Mouse (Mus musculus): ENCODE data around the gene Pyroxd1.
A peak's percentile ranks its signal among the peaks of the same experiment; 100 is the strongest.
"Not testable (repeated sequence)": the region's sequence is repeated elsewhere in the genome, so short reads cannot be mapped to it uniquely, and the experiment has no call there.

The Pyroxd1 gene

DNA sequence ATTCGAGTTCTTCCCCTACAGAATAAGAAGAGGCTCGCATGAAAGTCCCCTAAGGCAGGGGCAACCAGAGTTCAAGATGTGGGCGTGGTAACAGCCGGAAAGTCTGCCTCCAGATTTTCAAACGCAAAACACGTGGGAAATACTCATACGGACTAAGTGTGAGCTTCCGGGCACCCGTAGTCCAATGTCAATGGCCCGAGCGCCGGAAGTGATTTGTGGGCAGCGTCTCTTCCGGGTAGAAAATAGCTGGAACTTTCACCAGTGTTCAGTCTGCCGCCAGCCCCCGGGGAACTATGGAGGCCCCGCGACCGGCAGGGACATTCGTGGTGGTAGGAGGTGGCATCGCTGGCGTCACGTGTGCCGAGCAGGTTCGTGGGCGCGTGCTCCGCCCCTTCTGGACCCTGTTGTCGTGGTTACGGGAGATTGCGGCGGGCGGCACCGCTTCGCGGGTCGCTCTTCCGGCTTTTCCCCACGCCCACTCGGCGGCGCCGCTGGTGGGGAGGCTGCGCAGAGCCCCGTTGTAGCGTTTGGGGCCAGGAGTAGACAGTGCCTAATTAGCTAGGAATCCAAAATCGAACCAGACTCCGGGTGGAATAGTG, at the start of gene Pyroxd1:
Pyroxd1 (plus strand) TSS at position 215 of the 599 bp plus-strand sequence.
- peak; percentile 87 for DNase-seq

DNA sequence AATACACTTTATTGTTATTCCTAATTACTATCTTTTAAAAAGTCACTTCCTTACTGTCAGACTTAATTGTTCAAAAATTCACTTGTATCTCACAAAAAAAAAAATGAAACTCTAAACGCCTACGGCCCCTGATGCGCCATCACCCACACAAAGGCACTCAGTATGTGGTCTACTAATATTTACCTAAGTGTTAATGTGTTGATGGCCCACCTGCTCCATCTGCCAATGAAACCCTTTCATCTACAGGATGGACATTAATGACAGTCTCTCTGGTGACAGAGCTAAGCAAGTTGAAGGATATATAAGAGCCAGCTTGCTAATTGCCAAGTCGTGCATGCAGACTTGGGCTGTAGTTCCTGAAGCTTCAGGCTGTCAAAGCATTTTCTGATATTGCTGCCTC, 47.4 kb upstream of the Pyroxd1 start, which contains the start of gene Iapp:
Iapp (plus strand) TSS at position 326 of the 400 bp plus-strand sequence.
- no peak for DNase-seq

DNA sequence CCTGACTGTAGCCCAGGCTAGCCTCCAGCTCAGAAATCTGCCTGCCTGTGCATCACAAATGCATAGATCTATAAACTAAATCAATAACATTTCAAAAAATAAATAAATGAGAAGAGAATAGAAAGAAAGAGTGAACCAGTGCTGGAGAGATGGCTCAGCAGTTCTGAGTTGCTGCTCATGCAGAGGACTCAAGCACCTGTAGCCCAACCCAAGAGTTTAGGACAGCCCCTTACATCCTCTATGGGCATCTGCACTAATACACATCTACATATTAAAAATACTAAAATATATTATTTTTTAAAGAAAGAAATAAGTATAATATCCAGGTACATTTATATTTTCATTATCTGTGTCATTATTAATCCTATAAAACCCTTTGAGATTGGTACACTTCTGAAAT, 40.4 kb upstream of the Pyroxd1 start:
- no peak for DNase-seq

DNA sequence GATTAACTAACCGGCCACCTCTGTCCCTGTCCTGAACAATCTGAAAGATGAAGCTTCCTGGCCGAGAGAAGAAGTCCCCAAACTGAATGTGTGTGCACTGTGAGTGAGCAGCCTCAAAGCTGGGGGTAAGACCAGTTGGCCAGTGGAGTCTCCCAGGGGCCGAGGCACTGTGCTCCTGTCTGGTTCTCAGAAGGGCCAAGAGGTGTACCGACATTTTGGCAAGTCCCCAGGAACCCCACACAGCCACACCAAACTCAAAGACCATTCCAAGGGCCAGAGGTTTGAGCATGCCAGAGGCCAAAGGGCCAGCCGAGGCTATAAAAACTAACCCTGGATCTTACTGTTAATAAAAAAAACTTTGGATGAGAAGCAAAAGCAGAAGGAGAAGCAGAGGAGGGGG, 31.2 kb upstream of the Pyroxd1 start:
- no peak for DNase-seq

DNA sequence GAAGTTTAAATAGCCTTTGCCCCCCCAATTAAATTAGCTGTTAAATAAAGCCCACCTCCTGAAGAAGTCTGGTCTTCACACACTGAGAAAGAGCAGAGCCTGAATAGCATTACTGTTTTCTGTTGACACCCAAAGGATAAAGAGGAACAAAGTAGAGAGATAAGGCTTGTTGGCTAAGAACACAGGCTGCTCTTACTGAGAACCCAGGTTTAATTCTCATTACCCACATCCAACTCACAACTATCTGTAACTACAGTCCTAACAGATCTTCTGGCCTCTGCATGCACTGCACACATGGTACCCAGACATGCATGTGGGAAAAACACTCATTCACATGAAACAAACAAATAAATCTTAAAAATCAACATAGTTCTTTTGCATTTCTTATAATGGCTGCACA, 28.3 kb upstream of the Pyroxd1 start:
- no peak for DNase-seq

DNA sequence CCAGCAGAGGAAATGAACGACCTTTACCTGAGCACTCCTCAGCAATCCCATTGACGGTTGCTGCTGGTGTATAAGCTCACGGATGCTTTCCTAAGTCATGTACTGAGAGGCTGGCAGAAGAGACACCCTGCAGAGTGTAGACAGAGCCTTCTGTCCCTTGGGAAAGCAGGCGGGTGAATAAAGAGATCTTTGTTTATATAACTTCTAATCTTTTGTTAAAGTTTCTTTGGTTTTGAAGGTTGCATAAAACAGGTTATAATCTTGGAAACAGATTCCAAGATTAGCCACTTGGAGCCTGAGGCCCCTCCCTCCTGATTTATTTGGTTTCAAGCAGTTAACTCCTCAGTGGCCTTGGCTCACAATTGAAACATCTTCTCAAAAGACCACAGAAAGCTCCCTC, 22.6 kb upstream of the Pyroxd1 start, which contains the start of gene Slco1a5:
Slco1a5 (minus strand) TSS at position 101 of the 400 bp plus-strand sequence.
- DNase-seq = no peak

DNA sequence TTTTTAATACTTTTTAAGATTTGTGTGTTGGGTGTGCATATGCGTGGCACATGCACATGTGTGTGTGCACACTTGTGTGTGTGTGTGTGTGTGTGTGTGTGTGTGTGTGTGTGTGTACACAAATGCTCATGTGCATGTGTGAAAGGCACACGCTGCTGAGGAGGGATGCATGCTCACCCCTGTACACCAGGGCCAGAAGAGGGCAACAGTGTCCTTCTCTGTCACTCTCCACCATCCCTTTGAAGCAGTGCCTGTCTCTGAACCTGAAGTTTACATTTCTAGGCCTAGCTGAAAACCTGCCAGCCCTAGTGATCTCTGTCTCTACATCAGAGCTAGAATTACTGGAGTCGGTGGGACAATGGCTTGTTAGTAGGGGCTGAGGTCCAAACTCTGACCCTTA, 18.9 kb upstream of the Pyroxd1 start:
- DNase-seq = no peak

DNA sequence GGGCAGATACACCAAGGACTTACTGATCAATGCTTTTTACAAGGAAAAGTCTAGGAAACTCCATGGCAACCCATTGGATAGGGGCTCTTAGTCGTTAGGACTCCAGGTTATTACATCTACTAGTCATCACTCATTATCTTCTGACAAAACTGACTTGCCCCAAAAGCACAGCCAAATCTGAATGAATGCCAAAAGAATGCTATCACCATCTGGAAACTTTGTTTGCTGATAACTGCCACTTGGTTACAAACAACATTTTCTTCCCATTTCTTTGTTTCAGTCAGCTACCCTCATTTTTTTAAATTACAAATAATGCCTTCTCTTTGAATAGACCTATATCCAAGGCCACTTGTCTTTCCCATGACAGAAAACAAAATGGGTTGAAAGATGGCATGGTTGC, 16.3 kb upstream of the Pyroxd1 start:
- no peak for DNase-seq

DNA sequence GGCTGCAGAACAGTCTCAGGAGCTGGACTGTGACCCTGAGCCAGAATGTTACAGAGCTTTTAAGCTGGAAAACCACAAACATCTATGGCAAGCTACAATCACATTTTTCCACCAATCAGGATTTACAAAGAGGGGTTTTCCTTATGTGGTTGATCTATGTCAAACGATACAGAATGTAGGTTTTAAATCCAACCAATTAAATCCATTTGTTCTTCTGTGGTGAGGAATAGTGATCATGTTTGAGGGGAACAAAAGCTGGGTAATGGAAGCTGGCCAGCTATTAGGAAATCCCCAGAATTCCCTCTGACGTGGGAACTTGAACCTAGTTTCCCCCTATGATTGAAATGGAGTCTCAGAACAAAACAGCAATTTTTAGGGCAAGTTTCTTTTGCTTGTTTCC, 6.5 kb upstream of the Pyroxd1 start:
- no peak for DNase-seq

DNA sequence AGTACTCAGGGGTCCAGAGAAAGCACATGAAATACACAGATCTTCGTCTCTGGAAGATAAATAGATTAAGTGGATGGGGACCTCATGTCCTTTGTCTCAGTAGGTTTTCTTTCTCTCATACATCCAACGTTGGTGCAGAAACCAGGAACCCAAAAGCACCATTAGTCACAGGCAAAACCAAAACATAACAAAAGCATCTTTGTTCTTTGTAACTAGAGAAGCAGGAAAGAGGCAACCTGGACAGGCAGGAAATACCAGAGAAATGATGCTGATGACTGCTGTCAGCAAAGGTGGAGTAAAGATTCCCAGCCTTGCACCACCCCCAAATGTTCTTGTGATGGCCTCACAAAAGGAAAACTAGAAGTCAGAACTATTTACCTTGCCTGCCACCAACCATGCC, 5.9 kb upstream of the Pyroxd1 start:
- no peak for DNase-seq

DNA sequence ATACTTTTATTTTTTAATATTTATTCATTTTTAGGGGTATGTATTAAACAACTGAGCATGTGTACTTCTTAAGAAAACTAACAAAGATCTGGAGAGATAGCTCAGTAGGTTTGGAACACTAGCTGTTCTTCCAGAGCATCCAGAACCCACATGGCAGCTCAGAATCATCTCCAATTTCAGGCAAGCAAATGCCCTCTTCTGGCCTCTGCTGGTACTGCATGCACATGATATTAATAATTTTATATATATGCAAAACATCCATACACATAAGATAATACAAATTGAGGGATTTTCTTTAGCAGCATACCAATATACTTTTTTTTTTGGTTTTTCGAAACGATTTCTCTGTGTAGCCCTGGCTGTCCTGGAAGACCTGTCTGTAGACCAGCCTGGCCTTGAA, 1.9 kb upstream of the Pyroxd1 start:
- peak; percentile 42 for DNase-seq

DNA sequence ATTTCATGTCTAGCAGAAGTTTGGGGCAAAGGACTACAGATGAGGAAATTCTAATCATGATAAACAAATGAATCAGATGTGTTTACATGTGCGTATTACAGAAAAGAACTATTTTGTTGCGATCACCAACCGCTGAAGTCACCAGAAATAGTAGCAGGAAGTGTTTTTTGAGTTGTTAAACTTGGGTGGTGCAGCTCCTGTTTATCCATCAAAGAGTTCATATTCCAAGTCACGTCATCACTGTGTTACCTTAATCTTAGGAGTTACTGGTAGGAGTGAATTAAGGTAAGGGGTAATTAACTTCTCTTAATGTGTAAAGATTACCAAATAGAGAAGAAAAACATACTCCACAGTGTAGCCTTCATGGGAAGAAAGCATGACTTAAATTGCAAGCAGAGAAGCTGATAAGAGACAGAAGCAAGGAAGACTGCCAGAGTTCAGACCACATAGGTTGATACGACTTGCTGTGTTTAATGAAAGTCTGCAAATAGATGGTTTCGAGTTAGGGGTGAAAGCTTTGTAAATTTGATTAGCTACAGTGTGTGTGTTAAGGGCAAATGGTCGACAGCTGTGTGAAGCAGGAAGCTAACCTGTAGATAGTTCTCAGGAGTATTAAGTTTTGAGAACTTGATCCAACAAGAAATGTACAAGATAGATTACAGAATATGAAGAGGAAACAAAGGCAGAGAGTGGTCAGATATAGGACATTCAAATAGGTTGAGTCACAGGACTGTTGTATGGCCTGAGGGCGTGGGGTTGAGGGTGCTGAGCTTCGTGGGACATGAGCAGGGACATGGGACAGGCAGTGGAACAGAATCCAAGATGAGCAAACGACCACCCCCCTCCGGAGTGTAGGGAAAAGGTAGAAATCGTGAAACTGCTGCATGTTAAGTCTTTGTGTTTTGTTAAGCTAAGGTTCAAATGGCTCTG, 992 bp downstream of the Pyroxd1 start:
- no peak for DNase-seq

DNA sequence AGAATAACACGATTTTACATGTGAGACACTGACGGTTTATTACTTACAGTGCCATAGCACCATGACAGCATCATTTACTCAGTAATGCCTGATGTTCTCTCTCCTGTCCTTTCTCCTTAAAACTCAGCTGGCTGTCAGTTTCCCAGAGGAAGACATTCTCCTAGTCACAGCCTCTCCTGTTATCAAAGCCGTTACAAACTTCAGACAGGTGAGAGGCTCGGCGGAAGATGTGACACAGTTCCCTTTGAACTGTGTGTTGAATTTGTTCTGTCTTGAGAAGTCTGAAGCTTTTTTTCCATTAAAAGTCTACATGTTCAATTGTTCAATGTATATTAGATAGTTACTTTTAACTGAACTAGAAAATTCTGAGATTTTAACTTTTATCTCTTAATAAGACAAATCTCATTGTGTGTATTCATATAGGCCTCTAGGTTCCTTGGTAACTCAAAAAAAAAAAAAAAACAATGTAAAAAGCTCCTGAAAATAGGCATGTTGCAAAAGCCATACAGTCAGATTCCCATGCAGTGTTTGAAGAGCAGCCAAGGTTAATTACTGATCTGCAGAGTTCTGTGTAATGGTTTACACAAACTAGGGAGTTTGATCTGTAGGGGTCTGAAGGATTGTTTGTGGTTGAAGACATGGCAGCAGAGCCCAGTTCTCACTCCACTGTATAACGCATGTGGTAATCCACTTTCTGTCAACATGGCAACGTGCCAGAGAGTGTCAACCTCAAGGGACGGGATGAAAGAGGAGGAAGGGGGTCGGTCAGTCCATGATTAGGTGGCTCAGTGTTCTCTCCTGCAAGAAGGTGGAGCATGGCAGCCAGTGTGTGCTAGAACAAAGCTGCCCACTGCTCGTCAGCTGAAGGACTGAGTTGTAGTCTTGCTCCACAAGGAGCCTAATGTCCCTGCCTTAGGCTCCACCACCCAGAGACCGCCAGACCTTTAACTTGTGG, 2.3 kb downstream of the Pyroxd1 start:
- DNase-seq = no peak

DNA sequence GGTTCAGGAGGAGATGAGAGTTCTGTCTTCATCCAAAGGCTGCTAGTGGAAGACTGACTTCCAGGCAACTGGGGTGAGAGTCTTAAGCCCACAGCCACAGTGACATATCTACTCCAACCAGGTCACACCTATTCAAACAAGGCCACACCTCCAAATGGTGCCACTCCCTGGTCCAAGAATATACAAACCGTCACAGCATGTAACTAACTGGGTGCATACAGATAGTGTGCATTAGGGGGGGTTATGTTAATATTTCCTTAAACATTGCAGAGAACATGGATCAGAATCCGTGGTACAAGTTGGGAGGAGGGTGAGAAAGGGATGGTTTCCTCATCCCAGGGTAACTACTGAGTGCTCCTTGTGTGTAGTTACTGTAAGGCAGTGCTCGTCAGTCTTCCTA, 6.6 kb downstream of the Pyroxd1 start:
- DNase-seq = not testable (repeated sequence)

DNA sequence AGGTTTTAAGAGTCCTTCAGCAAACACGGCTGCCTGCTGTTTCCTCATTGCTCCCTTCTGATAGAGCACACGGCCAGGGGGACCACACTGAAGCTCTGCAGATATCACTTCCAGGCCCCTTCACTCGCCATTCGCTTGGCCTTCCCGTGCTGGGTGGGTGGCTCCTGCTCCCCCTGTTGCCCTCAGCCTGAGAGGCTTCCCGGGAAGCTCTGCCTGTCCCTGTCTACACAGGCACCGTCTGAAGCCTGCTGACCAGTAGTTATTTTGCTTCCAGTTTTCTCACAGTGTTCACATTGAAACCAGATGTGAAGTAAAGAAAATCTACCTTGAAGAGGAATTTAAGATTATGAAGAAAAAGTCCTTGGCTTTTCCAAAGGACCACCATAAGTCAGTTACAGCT, 11.7 kb downstream of the Pyroxd1 start:
- no peak for DNase-seq

DNA sequence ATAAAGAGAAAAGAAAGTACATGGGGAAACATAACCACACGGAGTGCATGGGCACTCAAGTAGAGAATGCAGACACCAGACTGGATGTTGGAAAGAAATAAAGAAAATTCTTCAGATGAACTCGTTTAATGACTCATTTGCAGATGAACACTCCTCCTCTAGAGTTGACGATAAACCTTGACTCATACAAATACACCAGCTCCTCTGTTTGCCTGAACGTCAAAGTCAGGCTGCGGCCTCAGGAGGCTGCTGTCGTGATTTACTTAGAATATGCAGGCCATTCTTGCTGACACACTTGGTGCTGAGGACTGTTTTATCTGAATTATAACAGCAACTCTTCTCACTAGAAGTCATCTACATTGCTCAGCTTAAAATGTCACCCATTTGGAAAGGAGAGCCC, 16.6 kb downstream of the Pyroxd1 start:
- no peak for DNase-seq

DNA sequence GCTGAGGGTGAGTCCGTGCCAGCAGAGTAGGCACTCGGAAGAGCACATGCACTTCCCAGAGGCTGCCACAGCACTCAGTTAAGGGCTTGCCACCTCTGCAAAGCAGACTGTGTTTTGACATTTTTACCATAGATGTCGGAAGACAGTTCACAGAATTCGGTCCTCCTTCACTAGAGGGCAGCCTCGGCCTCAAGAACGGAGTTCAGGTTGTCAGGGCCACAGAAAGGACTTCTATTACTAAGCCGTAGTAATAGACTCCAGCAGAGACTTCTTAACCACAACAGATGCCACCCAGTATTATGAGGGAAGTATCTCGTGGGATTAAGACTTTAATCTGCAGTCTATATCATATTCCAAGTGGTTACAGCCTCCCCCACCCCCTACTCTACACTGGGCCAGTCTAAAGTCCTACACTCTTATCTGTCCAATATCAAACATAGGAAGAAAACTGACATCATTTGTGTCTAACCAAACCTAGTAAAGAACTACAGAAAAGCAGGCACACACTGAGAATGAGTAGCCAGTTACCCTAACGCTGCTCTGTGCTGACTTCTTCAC, 17.6 kb downstream of the Pyroxd1 start:
- DNase-seq = no peak

DNA sequence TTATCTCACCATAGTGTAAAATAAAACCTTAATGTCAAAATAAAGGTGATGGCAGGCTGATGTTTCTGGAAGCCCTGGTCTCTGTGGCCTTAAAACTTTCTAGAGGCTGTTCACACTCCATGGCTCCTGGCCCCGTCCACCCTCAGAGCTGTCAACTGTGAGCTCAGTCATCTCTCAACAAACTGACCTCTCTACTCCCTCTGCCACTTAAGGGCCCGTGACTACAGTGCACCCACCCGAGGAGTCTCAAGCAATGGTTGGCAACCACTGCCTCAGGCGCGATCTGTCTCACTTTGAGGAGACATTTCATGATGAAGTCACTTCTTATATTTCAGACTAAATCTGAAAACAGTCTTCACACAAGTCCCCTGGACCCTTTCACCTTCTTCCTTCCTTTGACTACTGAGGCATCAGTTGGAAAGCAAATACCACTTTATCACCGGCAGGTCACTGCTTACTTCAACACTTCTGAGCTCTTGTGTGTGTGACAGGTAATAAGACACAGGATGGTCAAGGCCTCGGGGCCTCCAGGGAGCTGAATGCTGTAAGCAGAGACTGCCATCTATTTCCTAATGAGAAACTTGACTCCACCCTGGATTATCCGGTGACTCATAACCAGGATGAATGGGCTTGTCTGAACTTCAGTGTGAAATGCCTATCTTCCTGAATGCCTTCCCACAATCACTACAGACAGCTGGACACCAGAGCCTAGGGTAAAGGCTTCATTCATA, 20.5 kb downstream of the Pyroxd1 start:
- DNase-seq = no peak

DNA sequence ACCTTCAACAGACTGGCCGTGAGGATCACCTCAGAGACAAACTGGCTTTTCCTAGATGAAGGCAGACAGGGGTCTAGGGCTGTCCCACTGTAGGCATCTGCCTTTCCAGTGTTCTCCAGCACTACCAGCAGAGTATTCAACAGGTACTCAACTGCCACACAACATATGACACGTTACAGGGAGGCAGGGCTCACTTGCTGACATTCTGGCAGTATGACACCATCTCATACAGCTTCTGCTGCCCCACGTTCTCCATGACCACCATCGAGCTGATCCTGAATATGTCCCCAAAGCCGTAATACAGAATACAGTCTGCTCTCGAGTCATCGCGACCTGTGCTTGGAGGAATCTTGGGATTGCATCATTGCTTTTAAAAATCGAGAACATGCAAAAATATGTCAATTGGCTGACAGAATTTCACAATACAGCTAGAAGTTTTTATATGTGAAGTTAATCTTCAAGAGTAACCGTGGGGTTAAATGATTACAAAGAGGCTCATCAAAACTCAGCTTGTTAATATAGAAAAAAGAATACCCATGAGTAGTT, 21.1 kb downstream of the Pyroxd1 start:
- no peak for DNase-seq

DNA sequence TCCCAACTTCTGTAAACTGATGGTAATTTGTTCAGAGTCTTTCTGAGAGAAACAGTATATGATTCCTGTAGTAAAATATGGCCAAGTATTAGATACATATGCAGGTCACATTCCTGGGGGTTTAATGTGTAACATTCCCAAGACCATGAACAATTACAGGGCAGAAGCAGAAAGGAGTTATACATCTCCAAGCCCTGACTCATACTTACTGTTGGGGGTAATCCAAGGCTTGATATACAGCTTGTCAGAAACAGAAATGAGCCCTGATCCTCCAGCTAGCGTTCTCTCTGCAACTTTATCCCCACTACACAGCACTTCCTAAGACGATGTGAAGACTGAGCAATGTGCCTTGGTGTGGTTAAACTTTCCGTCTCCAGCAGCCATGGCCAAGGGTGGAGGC, 22.1 kb downstream of the Pyroxd1 start:
- DNase-seq = no peak

DNA sequence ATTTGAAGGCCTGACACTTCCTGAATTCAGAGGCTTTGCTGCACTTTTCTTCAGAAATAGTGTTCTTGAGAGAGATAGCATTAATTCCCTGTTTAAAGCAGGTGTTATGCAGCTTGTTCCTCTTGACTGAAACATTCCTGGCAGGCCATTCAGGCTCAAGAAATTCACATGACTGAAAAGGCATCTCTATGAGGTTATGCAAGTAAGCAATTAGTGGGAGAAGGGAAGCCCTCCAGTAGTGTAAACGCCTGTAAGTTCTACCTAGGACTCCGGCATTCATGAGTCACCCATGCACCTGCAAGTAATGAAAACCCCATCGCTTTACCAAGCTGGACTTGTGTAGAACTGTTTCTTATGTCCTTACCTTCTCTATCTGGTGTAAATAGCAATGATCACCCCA, 24.1 kb downstream of the Pyroxd1 start:
- DNase-seq = no peak

DNA sequence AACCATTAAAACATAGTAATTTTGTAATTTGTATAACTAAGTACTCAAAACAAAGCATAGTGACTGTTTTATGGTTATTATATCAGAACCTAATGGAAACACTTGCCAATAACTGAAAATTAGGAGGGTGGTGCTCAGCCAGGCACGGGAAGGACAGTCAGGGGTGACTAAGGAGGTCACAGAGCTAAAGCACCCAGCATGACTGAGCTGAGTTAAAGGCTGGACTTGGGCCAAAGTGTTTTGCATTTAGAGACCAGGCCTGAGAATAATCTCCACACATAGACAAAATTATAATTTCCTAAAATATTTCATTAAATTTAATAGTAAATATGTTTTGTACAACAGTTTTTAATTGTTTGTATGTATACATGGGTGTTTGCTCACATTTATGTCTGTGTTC, 31.6 kb downstream of the Pyroxd1 start:
- no peak for DNase-seq

Data from thymus, postnatal 25 days (tissue).